Mouse (Mus musculus) CD4-positive helper T cell, adult 2 months (primary cell): Measurements from ENCODE around the gene Tmem86b.

Experiments
- DNase-seq: peaks from one replicate; pipeline ENCODE4 v3.0.0-alpha.2; 2012; ENCODE audit warnings: low read depth, missing footprints, low spot score

The Tmem86b gene

GRCm38 (mm10) chr7:4631031-4631430 is at the start of gene Tmem86b:
TSS of gene Tmem86b (minus strand) at chr7:4631422.
- DNase-seq: no peak

DNA sequence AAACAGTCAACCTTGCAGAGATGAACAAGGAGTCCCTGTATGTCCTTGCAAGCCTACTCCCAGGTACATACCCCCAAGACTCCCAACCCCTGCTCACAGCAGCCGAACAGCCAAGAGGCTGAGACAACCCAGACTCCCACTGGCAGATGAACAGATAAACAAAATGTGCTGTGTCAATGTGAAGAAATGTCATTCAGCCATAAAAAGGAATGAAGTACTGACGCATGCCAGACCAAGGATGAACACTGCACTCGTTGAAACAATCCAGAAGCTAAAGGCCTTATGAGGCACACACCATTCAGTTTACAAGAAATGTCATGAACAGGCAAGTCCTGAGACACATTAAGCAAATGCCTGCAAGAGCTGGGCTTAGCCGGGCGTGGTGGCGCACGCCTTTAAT is 44.0 kb upstream of the Tmem86b start:
- DNase-seq: no peak

- DNase-seq: peak; percentile 54
Observed at GRCm38 (mm10) chr7:4674114-4674731, 43.0 kb upstream of the Tmem86b start.

DNA sequence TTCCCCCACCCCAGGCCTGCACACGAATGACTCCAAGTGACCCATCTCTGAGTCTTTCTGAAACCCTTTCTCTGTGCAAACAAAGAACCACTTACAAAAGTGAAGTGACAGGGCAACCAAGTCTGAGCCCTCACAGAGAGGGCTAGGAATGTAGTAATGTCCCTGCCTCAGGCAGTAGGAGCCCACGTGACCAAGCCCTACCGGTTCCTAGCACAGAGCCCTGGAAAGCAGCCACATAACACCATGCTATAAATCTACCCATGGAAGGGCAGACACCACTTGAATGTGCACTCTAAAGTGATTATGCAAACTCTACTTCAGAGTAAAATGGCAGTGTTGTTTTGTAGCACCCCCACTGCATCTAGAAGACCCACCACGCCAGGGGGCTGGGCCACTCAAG is 40.7 kb upstream of the Tmem86b start:
- no peak for DNase-seq

GRCm38 (mm10) chr7:4670655-4671255 is 39.5 kb upstream of the Tmem86b start:
- DNase-seq: no peak

DNA sequence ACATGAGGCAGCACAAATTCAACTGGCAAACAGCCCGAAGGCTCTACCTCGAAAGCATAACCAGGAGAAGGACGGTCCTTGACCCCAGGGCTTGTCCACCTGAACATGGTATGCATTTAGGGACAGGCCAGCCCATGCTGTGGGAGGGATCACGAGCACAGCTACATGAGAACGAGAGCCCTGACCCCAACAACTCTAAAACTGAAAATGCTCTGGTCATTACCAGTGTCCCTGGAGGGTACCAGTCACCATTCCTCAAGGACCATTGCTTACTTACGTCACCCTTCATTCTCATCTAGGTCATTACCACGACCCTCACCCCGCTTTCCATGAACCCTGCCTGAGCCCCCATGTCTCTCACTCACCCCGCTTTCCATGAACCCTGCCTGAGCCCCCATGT is 37.9 kb upstream of the Tmem86b start:
- DNase-seq: no peak

- DNase-seq: no peak
Observed at GRCm38 (mm10) chr7:4668506-4668905, 37.3 kb upstream of the Tmem86b start.

GRCm38 (mm10) chr7:4666871-4667270 is 35.6 kb upstream of the Tmem86b start:
- no peak for DNase-seq

GRCm38 (mm10) chr7:4663742-4664141 is 32.5 kb upstream of the Tmem86b start:
- DNase-seq: peak; percentile 64

DNA sequence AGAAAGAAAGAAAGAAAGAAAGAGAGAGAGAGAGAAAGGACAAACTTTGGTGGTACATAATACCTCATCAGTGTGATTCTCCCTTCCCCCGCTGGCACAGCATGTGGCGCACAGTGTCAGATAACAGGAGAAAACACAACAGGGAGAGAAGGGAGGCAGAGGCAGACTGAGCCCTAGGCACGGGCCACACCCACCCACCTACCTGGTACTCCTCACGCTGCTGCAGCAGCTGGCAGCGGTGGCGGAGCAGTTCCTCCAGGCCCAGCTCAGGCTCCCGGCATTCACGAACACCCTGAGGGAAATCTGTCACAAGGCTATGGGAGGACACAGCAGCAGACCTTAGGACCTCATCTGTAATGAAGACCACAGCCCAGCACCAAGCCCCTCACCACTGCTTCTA is 32.0 kb upstream of the Tmem86b start:
- peak; percentile 31 for DNase-seq

DNA sequence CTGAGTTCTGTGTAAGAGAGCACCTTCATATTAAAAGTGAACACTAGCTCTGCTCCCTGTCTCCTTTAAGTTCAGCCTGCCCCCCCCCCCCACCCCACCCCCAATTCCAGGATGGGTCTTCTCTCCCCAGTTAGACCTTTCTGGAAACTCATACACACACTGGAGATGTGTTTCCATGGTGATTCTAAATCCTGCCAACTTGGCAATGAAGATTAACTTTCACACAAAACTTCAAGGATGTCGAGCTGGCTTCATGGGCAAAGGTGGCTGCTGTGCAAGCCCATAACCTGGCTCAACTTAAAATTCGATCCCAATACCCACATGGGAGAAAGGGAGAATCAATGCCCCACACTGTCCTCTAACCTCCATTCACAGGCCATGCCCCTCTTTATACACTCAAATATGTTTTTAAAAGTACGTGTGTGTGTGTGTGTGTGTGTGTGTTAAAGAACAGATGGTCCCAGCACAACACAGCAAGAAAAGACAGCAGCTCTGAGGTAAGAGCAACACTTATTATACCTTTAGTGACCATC is 28.8 kb upstream of the Tmem86b start:
- no peak for DNase-seq

- DNase-seq: peak; percentile 99
Observed at GRCm38 (mm10) chr7:4658912-4659551, 27.8 kb upstream of the Tmem86b start, which contains the start of gene Ppp6r1. TSS of gene Ppp6r1 (minus strand) at chr7:4659019.

- peak; percentile 53 for DNase-seq
Observed at GRCm38 (mm10) chr7:4658128-4658907, 27.1 kb upstream of the Tmem86b start.

GRCm38 (mm10) chr7:4657521-4658127 is 26.4 kb upstream of the Tmem86b start:
- DNase-seq: peak; percentile 17

DNA sequence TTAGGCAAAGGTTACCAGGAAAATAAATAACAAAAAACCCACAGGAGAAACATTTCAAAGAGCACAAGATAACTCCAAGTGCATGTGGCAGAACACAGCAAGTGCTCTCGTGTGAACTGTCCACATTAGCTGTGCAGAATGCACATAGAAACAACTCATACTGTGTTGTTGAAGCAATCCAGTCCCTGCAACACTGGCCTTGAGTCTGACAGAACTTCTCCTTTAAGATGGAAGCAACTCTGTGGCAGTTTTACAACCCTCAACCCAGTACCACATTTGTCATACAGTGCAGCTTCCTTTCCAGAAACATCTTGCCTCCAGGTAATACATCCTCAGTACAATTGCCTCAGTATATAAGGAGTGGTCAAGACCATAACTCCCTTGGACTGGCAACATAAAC is 25.6 kb upstream of the Tmem86b start:
- DNase-seq: peak; percentile 25

DNA sequence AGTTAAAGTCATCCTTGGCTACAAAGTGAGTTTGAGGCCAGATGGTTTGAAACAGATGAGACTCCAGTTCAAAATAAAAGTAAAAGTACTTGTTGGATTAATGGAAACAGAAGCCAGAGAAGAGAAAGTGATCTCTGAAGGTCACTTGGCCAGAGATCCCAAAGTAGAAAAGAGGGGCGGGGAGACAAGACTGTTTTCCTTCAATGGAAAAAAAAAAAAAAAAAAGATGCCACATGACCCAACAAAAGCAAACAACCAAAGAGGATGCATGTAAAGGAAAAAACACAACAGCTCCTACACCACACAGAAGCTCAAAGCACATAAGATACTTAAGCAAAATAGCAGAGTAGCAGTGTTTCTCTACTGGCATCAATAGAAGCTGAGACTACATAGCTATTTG is 24.7 kb upstream of the Tmem86b start:
- DNase-seq: peak; percentile 65

DNA sequence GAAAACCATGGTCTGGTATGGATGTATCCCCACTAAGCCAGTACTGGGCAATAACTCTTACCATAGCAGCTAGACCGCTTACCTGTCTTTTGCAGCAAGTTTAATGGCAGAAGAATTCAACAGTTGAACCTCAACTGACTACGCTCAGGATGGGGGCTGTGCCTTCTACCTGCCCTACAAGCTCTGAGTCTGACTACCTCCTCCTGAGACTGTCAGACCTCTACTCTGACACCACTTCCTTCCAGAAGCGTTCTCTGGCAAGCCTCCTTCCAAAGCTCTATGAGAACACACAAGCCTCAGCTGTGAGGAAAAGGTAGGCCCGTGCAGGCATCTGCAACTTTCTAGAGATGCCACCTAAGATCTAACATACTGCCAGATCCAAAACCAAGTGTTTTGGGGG is 24.2 kb upstream of the Tmem86b start:
- DNase-seq: peak; percentile 63

DNA sequence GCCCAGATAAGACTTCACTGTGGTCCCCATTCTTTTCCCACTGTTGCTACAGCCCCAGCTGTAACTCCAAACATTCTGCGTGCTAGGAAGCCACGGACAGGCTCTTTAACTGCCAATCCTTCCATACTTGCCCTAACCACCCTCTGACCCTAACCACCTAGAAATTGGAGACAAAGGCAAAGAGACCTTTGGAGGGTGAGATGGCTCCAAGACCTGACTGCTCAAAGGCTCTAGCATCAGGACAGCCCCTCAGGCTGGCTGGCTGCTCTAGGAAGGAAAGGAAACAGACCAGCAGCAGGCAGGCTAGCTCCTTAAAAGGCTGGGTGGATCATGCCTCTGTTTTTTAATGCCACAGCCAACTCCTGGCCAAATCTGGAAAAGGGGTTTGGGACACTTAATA is 23.0 kb upstream of the Tmem86b start:
- DNase-seq: no peak

- peak; percentile 91 for DNase-seq
Observed at GRCm38 (mm10) chr7:4653780-4654179, 22.6 kb upstream of the Tmem86b start.

- DNase-seq: peak; percentile 24
Observed at GRCm38 (mm10) chr7:4653351-4653750, 22.1 kb upstream of the Tmem86b start.

DNA sequence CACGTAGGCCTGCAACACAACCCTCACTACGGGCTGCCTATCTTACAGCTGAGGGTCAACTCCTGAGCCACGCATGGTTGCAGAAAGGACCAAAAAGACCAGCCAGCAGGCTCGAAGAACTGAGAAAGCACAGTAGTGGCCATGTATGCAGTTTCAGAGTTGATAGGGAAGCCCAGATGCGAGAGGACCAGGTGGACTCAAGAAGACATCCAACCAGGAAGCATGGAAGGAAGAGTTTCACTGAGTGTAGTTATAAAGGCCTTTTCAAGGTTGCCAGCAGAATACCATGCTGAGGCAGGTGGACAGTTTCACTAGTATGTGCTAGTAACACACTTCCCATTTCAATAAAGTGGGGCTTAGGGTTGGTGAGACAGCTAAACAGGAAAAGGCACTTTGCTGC is 21.5 kb upstream of the Tmem86b start:
- no peak for DNase-seq

DNA sequence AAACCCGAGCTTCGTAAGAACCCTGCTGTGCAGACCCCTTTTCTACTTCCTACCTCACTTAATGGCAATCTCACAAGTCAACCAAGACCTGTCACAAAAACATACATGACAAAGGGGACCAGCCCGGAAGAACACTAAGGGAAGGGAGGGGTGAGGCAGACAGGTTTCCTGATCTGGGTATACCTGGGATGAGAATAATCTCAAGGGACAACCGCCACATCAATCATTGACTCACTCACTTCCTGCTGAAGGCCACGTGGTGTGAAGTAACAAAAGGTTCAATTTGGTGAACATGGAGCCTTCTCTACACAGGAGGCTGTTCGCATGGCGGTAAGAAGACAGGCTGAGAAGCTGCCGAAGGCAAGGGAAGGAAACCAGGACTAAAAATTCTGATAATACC is 20.4 kb upstream of the Tmem86b start:
- peak; percentile 82 for DNase-seq
